Mouse (Mus musculus): ENCODE data around the gene Fance. TPM values are rescaled to one million over a fixed set of nuclear protein-coding genes. Genes with fewer than 3 reads are reported as not detected.

Fance gene
- 31.6 and 32.5 TPM in 2 replicates for polyA plus RNA-seq (2016; fragmentation: Nextera tagmentation; extraction: Ambion mirVana)

GRCm38 (mm10) chr17:28313212-28313879 lies at the start of gene Fance:
TSS of gene Fance (plus strand) at chr17:28313519.
- DNase-seq (ENCODE audit: extremely low spot score, low spot score): peak; percentile 100
- Histone ChIP-seq H3K27me3 (ENCODE audit: poor library complexity, severe bottlenecking) (no peaks in the 10 kb centered on the region), H3K4me1 (peaks cover 50% of the 10 kb centered on the region), H3K36me3 (replicated peaks) (peaks cover 29% of the 10 kb centered on the region), H3K27ac (peak within 1 kb of the TSS; percentile 95), H3K4me3 (peak within 1 kb of the TSS; percentile 88), H3K9me3 (no peaks in the 10 kb centered on the region)
- WGBS: under 1% methylated on average over 69 of the region's 69 CpGs

- 89% methylated on average over 5 of the region's 5 CpGs for WGBS
- Histone ChIP-seq H3K36me3 (replicated peaks) (no peaks in the 10 kb centered on the region), H3K27me3 (ENCODE audit: poor library complexity, severe bottlenecking) (no peaks in the 10 kb centered on the region), H3K4me3 (no peak overlapping the region), H3K9me3 (no peaks in the 10 kb centered on the region), H3K27ac (no peak overlapping the region), H3K4me1 (peaks cover 20% of the 10 kb centered on the region)
- DNase-seq (ENCODE audit: extremely low spot score, low spot score): no peak
Measured at GRCm38 (mm10) chr17:28267251-28267650, 46.1 kb upstream of the Fance start.

- no peaks in the 10 kb centered on the region for H3K36me3 ChIP-seq (replicated peaks)
- WGBS: 81% methylated on average over 13 of the region's 13 CpGs
- no peak overlapping the region for H3K4me3 ChIP-seq
- H3K4me1 ChIP-seq: peaks cover 7% of the 10 kb centered on the region
- no peak for DNase-seq (ENCODE audit: extremely low spot score, low spot score)
- H3K9me3 ChIP-seq: no peaks in the 10 kb centered on the region
- peak overlapping the region; percentile 54; the same call in 1 of the 2 replicates for H3K27ac ChIP-seq
- no peaks in the 10 kb centered on the region for H3K27me3 ChIP-seq (ENCODE audit: poor library complexity, severe bottlenecking)
Measured at GRCm38 (mm10) chr17:28270165-28270564, 43.2 kb upstream of the Fance start.

GRCm38 (mm10) chr17:28271537-28272266 lies 41.6 kb upstream of the Fance start:
- peaks cover 3% of the 10 kb centered on the region; the same call in 1 of the 2 replicates for H3K4me1 ChIP-seq
- H3K27ac ChIP-seq: 0 out of 2 replicates have a peak overlapping the region, but pooled peaks have one; percentile 22
- no peaks in the 10 kb centered on the region for H3K27me3 ChIP-seq (ENCODE audit: poor library complexity, severe bottlenecking)
- no peaks in the 10 kb centered on the region for H3K9me3 ChIP-seq
- H3K4me3 ChIP-seq: no peak overlapping the region
- no peaks in the 10 kb centered on the region for H3K36me3 ChIP-seq (replicated peaks)
- DNase-seq (ENCODE audit: extremely low spot score, low spot score): no peak
- WGBS: 77% methylated on average over 12 of the region's 12 CpGs

- peaks cover 3% of the 10 kb centered on the region; the same call in 1 of the 2 replicates for H3K4me1 ChIP-seq
- no peaks in the 10 kb centered on the region for H3K9me3 ChIP-seq
- DNase-seq (ENCODE audit: extremely low spot score, low spot score): no peak
- 87% methylated on average over 9 of the region's 9 CpGs for WGBS
- no peak overlapping the region for H3K4me3 ChIP-seq
- H3K27me3 ChIP-seq (ENCODE audit: poor library complexity, severe bottlenecking): no peaks in the 10 kb centered on the region
- no peaks in the 10 kb centered on the region for H3K36me3 ChIP-seq (replicated peaks)
- 0 out of 2 replicates have a peak overlapping the region, but pooled peaks have one; percentile 22 for H3K27ac ChIP-seq
Measured at GRCm38 (mm10) chr17:28272281-28272680, 41.0 kb upstream of the Fance start.

- H3K27ac ChIP-seq: 0 out of 2 replicates have a peak overlapping the region, but pooled peaks have one; percentile 22
- no peaks in the 10 kb centered on the region for H3K9me3 ChIP-seq
- 87% methylated on average over 6 of the region's 6 CpGs for WGBS
- DNase-seq (ENCODE audit: extremely low spot score, low spot score): no peak
- H3K4me1 ChIP-seq: peaks cover 3% of the 10 kb centered on the region; the same call in 1 of the 2 replicates
- H3K27me3 ChIP-seq (ENCODE audit: poor library complexity, severe bottlenecking): no peaks in the 10 kb centered on the region
- no peaks in the 10 kb centered on the region for H3K36me3 ChIP-seq (replicated peaks)
- no peak overlapping the region for H3K4me3 ChIP-seq
Measured at GRCm38 (mm10) chr17:28272837-28273236, 40.5 kb upstream of the Fance start.

GRCm38 (mm10) chr17:28274739-28275138 lies 38.6 kb upstream of the Fance start:
- peaks cover 12% of the 10 kb centered on the region for H3K4me1 ChIP-seq
- H3K36me3 ChIP-seq (replicated peaks): no peaks in the 10 kb centered on the region
- no peaks in the 10 kb centered on the region for H3K9me3 ChIP-seq
- no peak for DNase-seq (ENCODE audit: extremely low spot score, low spot score)
- H3K27ac ChIP-seq: no peak overlapping the region
- H3K27me3 ChIP-seq (ENCODE audit: poor library complexity, severe bottlenecking): no peaks in the 10 kb centered on the region
- 76% methylated on average over 3 of the region's 3 CpGs for WGBS
- H3K4me3 ChIP-seq: no peak overlapping the region

GRCm38 (mm10) chr17:28277226-28277625 lies 36.1 kb upstream of the Fance start:
- WGBS: 87% methylated on average over 14 of the region's 14 CpGs
- Histone ChIP-seq H3K27me3 (ENCODE audit: poor library complexity, severe bottlenecking) (no peaks in the 10 kb centered on the region), H3K27ac (0 out of 2 replicates have a peak overlapping the region, but pooled peaks have one; percentile 1), H3K4me3 (no peak overlapping the region), H3K4me1 (peaks cover 27% of the 10 kb centered on the region), H3K36me3 (replicated peaks) (no peaks in the 10 kb centered on the region), H3K9me3 (no peaks in the 10 kb centered on the region)
- no peak for DNase-seq (ENCODE audit: extremely low spot score, low spot score)

GRCm38 (mm10) chr17:28277721-28278120 lies 35.6 kb upstream of the Fance start:
- Histone ChIP-seq H3K27ac (0 out of 2 replicates have a peak overlapping the region, but pooled peaks have one; percentile 1), H3K36me3 (replicated peaks) (no peaks in the 10 kb centered on the region), H3K4me1 (peaks cover 27% of the 10 kb centered on the region), H3K4me3 (no peak overlapping the region), H3K9me3 (no peaks in the 10 kb centered on the region), H3K27me3 (ENCODE audit: poor library complexity, severe bottlenecking) (no peaks in the 10 kb centered on the region)
- no peak for DNase-seq (ENCODE audit: extremely low spot score, low spot score)
- WGBS: 88% methylated on average over 10 of the region's 10 CpGs

GRCm38 (mm10) chr17:28278156-28278555 lies 35.2 kb upstream of the Fance start:
- WGBS: 87% methylated on average over 3 of the region's 3 CpGs
- H3K4me1 ChIP-seq: peaks cover 27% of the 10 kb centered on the region
- no peaks in the 10 kb centered on the region for H3K9me3 ChIP-seq
- H3K27me3 ChIP-seq (ENCODE audit: poor library complexity, severe bottlenecking): no peaks in the 10 kb centered on the region
- no peak overlapping the region for H3K27ac ChIP-seq
- H3K36me3 ChIP-seq (replicated peaks): no peaks in the 10 kb centered on the region
- H3K4me3 ChIP-seq: no peak overlapping the region
- DNase-seq (ENCODE audit: extremely low spot score, low spot score): no peak

- DNase-seq (ENCODE audit: extremely low spot score, low spot score): no peak
- Histone ChIP-seq H3K9me3 (no peaks in the 10 kb centered on the region), H3K4me3 (no peak overlapping the region), H3K4me1 (peaks cover 27% of the 10 kb centered on the region), H3K27ac (peak overlapping the region; percentile 62; the same call in 1 of the 2 replicates), H3K27me3 (ENCODE audit: poor library complexity, severe bottlenecking) (no peaks in the 10 kb centered on the region), H3K36me3 (replicated peaks) (no peaks in the 10 kb centered on the region)
- 53% methylated on average over 4 of the region's 4 CpGs for WGBS
Measured at GRCm38 (mm10) chr17:28279236-28279635, 34.1 kb upstream of the Fance start.

GRCm38 (mm10) chr17:28279780-28280422 lies 33.4 kb upstream of the Fance start:
- H3K9me3 ChIP-seq: no peaks in the 10 kb centered on the region
- no peaks in the 10 kb centered on the region for H3K27me3 ChIP-seq (ENCODE audit: poor library complexity, severe bottlenecking)
- H3K4me1 ChIP-seq: peaks cover 27% of the 10 kb centered on the region
- no peaks in the 10 kb centered on the region for H3K36me3 ChIP-seq (replicated peaks)
- no peak for DNase-seq (ENCODE audit: extremely low spot score, low spot score)
- H3K27ac ChIP-seq: peak overlapping the region; percentile 62
- 71% methylated on average over 15 of the region's 15 CpGs for WGBS
- no peak overlapping the region for H3K4me3 ChIP-seq
